Mouse (Mus musculus) CD4-positive, CD25-positive, alpha-beta regulatory T cell, adult 4 months (primary cell): ENCODE measurements around the gene Gpr143. TPM values are rescaled to one million over a fixed set of nuclear protein-coding genes. Genes with fewer than 3 reads are reported as not detected.
"Not testable (repeated sequence)": the region's sequence is repeated elsewhere in the genome, so short reads cannot be mapped to it uniquely, and the experiment has no call there.

ENCODE experiments used
- ATAC-seq: one replicate; pipeline ENCODE4 v1.8.0; 2017
- polyA plus RNA-seq, 2 experiments: library from polyadenylated mRNA; unstranded; fragments of 100-300 nt; shearing (Covaris generic); gene quantifications; one replicate each; pipeline ENCODE4 v1.2.1; 2017

Gpr143 gene
- not detected for polyA plus RNA-seq

DNA sequence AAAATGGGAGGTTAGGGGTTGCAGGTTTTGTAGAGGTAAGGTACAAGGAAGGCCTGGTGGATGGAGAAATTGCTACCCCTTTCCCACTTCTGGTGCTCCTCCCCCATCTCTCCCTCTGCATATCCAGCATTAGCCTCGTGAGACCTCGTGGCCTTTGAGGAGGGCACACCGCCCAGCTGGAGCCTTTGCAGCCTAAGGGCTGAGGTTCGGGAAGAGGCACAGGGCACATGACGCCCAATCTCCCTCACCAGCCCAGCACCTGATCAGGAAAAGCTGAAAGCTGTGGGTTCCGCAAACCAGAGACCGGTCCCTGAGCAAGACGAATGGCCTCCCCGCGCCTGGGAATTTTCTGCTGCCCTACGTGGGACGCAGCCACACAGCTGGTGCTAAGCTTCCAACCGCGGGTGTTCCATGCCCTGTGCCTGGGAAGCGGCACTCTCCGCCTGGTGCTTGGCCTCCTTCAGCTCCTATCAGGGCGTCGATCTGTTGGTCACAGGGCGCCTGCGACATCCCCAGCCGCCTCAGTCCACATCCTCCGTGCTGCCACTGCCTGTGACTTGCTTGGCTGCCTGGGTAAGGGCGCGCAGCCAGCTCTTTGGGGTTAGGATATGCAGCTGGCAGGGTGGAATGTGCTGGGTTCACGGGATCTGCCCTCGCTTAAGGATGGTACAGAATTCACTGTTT lies at the start of gene Gpr143:
Gene Gpr143 (plus strand): TSS at position 202 of the 684 bp plus-strand sequence.
- no peak for ATAC-seq

DNA sequence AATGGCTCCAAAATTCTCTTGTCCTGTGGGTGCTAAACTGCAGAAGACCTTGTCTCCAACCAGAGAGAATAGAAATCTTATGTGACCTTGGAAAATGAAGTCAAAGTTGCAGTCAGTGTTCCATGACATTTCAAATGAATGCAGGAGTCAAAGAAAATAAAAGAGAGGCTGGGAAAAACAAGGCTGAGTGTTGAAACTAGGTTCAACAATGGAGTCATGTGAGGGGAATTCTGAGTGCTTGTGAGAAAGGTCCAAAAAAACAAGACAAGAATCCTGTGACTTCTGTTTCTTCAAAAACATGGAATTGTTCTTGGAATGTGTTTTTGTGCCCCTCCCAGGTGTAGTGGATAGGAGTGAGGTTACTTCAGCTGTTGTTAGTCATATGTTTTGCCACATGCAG lies 46.4 kb upstream of the Gpr143 start:
- ATAC-seq = no peak

DNA sequence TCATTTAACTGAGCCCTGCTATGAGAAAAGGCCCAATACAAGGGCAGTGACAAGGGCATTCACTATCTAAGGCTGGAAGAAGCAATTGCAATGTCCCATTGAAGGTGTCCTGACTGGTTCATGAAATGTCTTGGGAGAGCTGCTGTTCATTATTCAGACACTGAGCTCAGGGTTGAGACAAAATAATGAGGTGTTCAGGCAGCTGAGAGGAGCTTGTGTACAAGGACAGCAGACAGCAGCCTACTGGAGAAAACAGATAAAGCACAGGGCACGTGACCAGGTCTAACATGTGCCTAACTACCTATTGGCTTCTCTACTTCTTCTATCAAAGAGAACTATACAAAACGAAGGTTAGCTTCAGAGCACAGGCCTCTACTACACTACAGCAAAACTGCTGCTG lies 43.5 kb upstream of the Gpr143 start:
- ATAC-seq = no peak

DNA sequence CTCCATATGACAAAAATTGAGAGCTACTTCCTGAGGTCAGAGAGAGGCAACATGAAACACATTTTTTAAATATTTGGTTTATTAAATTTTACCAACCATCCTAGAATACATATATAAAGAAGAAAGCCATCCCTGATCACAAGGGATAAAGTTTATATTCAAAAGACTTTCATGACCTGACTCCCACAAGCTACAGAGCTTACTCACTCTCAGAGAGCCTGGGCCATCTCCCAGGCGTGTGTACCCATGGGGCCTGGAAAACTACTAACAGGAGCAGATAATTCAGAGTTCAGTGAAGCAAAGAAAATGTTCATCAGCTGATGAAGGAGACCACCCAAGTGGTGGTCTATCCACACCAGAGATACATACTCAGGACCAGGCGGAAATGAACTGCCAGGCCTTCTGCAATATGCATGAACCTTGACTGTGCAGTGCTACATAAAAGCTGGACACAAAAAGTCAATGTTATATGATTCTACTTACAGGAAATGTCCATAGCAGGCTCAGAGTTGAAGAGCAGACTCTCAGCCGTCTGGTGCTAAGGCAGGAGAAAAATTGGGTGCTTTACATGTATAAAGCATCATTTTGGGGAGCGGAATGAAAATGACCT lies 42.9 kb upstream of the Gpr143 start:
- no peak for ATAC-seq

DNA sequence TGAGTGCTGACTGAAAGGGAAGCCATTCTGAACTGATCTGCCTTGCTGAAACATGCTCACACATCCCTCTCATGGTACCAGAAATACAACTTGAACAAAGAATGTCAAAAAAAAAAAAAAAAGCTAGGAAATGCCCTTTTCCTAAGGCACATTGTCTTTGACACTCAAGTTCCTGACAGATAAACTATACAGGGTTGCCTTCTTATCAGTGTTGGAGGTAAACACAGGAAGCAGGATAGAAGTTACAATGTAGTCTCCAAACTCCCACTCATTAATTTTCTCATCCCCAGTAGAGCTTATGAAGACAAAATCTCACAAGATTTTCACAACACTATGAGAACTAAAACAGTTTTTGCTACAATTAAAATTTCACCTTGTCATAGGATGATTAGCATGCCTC lies 38.1 kb upstream of the Gpr143 start:
- no peak for ATAC-seq

DNA sequence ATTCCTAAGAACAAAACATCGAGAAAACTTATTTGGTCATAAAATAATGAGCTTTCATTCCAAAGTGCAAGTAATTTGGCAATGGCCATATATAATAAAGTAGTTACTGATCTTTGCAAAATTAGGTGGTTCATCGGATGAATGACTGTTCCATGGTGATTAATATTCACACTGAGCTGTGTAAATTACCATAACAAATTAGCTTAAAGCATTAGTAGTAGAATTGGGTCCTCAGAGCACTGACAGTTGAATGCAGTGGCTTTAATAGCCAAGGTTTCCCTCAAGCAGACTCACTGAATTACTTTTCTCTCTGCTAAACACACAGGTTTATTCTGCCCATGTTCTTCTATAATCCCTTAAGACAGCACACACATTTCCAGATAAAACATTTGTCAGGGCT lies 35.8 kb upstream of the Gpr143 start:
- ATAC-seq = no peak

DNA sequence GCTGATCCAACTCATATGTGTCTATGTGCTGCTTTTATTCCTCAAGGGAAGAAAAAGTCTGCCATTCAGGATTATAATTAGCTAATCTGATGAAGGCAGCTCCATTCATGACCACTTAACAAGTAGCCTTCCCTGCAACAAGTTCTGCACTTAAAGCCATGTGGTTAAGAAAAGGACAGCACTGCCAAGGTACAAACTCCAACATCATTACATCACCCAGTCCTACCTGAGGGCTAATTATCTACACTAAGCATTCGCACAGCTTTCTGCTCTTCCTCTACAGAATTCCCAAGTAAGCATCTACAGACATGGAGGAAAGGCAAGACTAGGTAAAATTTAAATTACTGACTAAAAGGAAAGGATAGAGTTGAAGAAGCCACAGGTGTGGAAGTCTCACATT lies 25.9 kb upstream of the Gpr143 start:
- no peak for ATAC-seq

DNA sequence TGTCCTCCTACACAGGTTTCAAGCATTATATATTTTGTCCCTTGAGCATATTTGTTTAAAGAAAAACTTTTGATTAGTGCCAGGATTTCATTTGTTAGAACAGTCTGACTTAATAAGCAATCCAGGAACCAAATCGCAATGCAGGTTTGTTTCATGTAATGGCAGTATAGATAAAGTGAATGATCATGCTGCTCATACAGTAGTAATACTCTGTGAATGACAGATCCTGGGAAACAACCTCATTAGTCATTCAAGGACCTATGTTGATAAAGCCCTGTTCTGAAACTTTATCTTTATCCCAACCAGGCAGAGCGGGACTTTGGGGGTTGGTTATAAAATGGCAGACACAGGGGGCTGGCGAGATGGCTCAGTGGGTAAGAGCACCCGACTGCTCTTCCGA lies 25.4 kb upstream of the Gpr143 start:
- ATAC-seq = no peak

DNA sequence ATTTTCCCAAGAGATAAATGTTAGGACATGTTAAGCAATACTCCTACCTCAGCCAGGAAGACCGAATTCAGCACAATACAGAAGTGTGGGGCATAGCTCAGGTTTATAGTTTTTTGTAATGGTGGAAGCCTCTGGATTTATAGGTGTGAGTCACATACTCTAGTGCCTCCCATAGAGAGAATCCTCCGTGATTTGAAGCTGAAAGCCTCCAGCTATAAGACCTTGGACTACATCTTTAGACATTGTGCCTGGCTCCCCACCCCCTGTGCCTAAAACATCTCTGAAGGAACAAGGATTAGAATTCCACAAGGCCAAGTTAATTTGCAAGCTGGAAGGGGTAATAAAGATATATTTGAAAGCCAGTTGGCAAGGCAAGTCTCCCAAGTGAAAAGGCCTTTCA lies 19.3 kb upstream of the Gpr143 start:
- ATAC-seq = no peak

DNA sequence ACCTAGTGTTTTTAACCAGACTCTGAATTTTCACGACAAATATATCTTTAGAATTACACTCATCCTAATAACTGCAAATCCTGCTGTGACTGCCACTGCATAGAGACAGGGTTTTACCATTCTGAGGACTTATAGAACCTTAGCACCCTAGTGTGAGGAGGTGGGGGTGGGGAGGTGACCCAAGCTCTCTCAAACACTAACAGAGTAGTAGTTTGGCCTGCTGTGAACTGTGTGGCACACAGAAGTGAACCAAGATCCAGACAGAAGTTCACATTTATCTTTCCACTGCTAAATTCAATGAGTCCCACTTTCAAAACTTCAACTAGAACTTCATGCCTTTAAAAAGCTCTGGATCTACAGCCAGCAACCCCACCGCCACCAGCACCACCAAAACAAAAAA lies 18.9 kb upstream of the Gpr143 start:
- no peak for ATAC-seq

DNA sequence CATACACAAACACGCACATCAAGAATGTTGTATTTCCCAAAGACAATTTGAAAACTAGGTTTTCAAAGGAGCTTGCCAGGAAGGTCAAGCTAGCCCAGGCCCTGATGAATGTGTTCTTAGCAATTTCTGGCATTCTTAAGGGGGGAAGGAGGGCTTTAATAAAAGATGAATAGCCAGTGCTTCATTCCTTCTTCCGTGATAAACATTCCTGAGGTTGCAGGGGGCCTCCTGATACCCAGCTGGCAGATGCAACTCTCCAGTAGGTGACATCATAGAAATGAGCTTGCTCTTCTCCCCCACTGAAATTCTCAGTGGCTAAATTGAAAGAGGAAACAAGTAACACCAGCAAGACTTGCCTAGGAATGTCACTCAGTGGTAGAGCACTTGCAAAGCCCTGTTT lies 17.6 kb upstream of the Gpr143 start:
- ATAC-seq = no peak

DNA sequence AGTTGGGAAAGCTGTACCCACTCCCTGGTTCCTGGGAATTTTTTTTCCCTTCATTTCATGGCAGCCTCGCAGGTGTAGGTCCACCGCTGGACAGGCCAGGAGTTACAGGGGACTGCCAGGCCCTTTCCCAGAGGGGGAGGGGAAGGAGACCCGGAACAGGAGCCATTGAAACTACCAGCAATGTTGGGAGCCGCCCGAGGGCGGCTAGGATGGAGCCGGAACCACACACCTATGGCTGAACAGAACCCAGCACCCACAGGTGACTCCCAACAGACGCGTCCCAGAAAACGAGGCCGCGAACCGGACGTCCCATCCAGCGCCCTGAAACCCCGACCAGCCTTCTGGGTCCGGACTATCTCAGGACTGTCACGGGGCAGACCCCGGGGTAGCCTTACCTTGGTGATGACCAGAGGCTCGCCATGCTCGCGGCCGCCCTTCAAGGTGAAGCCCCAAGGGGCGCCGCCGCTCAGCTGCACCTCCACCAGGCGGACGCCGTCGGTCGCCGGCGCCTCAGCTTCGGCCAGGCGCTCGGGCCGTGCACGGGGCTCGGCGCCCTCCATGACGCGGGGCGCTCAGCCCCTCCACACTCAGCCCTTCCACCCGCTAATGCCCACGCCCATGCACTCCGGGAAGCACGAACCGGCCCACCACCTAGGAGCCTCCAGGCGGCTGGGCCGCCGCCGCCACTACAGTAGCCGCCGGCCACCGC lies 12.7 kb upstream of the Gpr143 start, which contains the start of gene Shroom2:
Gene Shroom2 (minus strand): TSS at position 575 of the 709 bp plus-strand sequence.
- no peak for ATAC-seq

DNA sequence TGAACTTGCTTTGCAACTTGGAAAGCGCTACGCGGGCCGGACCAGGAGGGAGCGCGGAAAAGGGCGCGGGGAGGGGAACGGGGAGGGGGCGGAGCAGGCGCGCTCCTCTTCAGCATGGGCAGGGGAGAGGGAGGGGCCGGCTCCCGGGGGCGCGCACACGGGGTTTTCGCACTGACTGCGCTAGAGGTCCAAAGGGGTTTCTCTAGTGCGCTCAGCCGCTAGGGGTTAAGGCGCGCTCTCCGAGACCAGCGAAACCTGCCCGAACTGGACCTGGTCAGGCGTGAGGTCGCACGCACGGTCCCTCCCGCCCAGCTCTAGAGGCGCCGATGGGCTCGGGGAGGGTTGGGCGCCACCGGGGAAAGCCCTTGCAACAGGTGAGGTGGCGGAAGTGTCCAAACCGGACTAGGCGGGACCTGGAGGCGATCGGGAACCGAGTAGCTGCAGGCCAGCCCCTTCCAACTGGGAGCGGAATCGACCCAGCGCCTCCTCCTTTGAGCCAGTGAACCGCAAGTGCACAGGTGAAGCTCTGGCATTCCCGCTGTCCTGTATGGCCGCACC lies 12.0 kb upstream of the Gpr143 start:
- ATAC-seq = no peak

DNA sequence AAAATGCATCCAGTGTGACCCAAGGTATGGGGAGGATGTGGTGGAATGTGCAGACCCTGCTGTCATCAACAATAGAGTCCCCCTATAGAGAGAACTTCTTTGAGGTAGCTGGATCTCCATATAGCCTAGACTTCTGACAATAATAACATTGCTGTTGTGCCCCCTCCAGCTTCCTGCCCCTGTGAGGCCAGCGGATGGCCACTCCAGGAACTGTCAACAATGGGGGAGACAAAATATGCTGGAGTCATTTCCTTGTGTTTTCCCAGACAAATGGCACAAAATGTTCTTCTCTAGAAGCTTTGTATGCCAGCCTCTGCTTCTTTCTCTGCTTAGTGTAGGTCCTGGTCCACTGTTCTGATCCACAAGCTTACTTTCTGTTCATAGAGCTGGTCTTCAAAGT lies 6.4 kb downstream of the Gpr143 start:
- ATAC-seq = no peak

DNA sequence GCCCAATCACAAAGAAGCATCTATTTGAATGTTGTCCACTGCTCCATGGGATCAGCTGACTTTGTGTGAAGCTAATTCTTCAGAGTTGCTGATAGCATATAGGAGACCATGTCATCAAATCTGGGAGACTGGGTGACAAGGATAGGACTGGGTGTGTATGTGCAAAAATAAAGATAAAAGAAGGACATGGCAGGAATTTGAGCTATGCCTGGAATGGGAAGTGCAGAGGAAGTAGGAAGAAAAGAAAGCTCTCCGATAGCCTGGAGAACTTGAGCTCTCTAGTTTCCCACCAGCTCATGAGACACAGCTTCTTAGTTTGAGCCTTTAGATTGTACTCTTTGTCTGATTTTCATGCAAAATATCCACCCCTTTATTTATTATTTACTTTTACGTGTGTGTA lies 6.9 kb downstream of the Gpr143 start:
- no peak for ATAC-seq

DNA sequence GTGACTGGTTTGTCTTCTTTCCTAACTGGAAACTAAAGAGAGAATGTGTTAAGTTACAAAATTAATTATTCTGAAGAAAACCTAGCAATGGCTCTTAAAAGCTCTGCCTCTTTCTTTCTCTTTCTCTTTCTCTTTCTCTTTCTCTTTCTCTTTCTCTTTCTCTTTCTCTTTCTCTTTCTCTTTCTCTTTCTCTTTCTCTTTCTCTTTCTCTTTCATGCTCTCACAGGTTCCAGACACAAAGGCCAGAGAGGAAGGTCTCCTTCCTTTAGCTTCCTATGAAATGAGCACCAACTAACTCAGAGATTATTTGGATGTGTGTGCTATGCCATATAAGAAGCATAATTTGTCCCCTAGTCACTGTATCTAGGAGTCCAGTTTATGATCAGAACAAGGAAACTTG lies 23.6 kb downstream of the Gpr143 start:
- ATAC-seq = no peak

DNA sequence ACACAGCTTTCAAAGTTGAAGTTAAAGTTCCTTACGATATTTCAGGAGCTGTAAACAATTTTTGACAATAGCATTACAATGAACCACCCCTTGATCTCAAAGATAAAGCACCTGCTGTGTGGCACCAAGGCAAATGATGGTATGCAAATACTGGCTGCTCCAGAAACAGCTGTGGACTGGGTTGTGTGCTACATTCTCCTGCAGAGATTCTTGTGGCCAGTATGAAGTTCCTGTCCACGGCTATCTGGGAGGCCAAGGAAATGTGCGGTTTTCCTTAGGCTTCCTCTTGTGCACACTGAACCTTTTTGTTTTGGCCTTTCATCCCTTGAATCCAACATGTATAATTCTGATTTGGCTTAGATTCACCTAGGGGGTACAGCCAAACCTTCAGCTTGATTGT lies 31.6 kb downstream of the Gpr143 start:
- ATAC-seq = no peak

DNA sequence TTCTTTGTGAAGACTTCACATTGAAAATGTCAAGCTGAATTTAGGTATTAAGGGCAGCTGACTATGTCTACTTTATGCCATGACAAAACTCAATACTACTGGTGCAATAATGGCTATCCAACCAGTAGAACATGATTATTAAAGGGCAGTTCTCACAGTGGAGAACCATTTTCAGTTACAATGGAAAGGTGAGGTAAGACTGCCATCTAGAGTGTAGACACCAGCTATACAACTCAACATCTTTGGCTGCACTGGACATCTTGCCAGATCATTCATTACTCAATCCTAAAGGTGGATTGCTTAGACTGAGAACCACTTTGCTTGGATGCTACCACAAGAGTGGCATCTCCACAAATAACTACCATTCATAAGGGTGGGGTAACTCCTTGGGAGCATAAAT lies 37.3 kb downstream of the Gpr143 start:
- ATAC-seq = no peak

DNA sequence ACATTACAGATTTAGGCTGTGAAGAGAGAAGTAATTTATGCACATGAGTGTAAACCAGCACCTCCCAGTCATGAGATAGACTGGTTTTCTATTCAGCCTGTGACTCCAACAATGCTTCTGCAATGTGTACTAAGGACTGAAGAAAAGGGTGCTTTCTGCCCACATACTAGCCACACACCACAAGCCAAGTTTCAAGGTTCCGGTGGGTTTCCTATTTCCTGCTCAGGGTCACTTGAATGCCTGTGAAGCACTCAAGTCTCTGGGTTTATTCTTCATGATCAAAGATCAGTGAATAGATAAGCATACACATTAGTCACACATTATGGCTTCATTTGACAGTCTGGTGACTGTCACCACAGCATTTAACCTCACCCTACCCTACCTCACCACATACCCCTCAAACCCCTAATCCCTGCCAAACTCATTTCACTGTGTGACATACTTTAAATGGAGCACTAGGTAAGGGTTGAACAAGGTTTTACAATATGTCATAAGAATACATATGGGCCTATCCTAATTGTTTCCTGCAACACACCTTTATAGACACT lies 49.4 kb downstream of the Gpr143 start:
- not testable (repeated sequence) for ATAC-seq

DNA sequence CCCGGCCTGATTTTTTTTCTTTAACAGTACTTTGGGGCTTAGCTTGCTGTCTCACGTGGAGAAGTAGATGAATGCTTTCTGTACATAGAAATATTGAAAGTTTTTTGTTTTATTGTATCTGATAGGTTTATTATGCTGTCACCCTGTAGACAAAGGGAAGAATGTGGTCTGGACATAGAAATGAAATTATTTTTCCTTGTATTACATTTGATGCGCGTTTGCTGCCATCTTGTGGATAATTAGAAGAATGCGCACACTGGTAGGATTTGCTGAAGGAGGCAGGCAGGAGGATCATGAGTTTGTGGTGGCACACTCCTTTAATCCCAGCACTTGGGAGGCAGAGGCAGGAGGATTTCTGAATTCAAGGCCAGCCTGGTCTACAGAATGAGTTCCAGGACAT lies 53.2 kb downstream of the Gpr143 start:
- not testable (repeated sequence) for ATAC-seq

DNA sequence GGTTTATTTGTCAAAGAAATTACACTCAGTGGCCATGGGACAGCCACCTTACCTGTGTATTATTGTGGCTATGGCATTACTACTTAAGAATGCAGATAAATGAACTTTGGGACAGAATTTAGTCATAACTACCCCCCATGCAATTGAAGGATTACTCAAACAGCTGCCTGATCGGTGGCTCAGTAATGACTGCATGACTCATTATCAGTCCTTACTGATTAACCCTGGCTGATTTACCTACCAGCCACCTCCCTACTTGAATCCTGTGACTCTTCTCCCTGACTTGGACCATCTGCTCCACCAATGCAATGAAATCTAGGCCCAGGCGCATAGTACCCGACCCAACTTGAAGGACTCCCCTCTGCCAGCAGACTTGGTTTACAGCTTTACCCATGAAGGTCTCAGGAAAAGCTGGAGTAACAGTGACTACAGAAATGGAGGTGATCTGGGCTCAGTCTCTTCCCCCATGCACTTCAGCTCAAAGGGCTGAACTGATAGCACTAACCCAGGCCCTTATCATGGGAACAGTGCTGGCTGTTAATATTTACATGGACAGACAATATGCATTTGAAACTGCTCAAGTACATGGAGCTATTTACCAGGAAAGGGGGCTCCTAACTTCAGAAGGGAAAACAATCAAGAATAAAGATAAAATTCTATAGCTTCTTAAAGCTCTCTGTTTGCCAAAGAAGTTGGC lies 73.5 kb downstream of the Gpr143 start:
- no peak for ATAC-seq
